Mouse (Mus musculus) limb, embryonic 14.5 days (tissue): ENCODE measurements around the gene Dph5. TPM values are rescaled to one million over a fixed set of nuclear protein-coding genes. Genes with fewer than 3 reads are reported as not detected.

Source experiments
- ATAC-seq: fragments of 200-750 bp; cut with Nextera tagmentation; 2 replicates; pipeline ENCODE4 v1.8.0; 2017; ENCODE audit warnings: low read depth, moderate number of reproducible peaks, moderate TSS enrichment; ENCODE audit not compliant: low FRiP score
- DNase-seq: peaks from one replicate; pipeline ENCODE4 v3.0.0-alpha.2; 2015; ENCODE audit warnings: low spot score
- H3K27ac ChIP-seq: fragments of 300-500 bp; sonication (generic); replicated peaks from 2 replicates; pipeline ENCODE4 v1.5.1; 2014; ENCODE audit warnings: low read depth, mild to moderate bottlenecking, low read length, moderate library complexity, mixed read lengths
- H3K27me3 ChIP-seq: fragments of 300-500 bp; sonication (generic); 2 replicates; pipeline ENCODE4 v1.6.1; 2014; ENCODE audit warnings: low read length, mixed read lengths; ENCODE audit not compliant: control insufficient read depth, insufficient read depth
- H3K36me3 ChIP-seq: fragments of 300-500 bp; sonication (generic); 2 replicates; pipeline ENCODE4 v1.6.1; 2014; ENCODE audit warnings: mild to moderate bottlenecking, low read length, moderate library complexity, mixed read lengths; ENCODE audit not compliant: control insufficient read depth, insufficient read depth
- H3K4me1 ChIP-seq: fragments of 300-500 bp; sonication (generic); 2 replicates; pipeline ENCODE4 v1.6.1; 2014; ENCODE audit warnings: antibody characterized with exemption, low read length, mixed read lengths; ENCODE audit not compliant: control insufficient read depth, insufficient read depth
- H3K4me2 ChIP-seq: fragments of 300-500 bp; sonication (generic); replicated peaks from 2 replicates; pipeline ENCODE4 v1.6.1; 2014; ENCODE audit warnings: low read depth, mild to moderate bottlenecking, low read length, moderate library complexity; ENCODE audit not compliant: severe bottlenecking
- H3K4me3 ChIP-seq: fragments of 300-500 bp; sonication (generic); replicated peaks from 2 replicates; pipeline ENCODE4 v1.5.1; 2014; ENCODE audit warnings: low read length
- H3K9ac ChIP-seq: fragments of 300-500 bp; sonication (generic); 2 replicates; pipeline ENCODE4 v1.6.1; 2014; ENCODE audit warnings: mild to moderate bottlenecking, low read depth, low read length, moderate library complexity; ENCODE audit not compliant: severe bottlenecking
- H3K9me3 ChIP-seq: fragments of 300-500 bp; sonication (generic); 2 replicates; pipeline ENCODE4 v1.6.1; 2016; ENCODE audit warnings: low read length; ENCODE audit not compliant: control insufficient read depth
- POLR2A ChIP-seq: fragments of 200-500 bp; IDR thresholded peaks from 2 replicates; pipeline ENCODE4 v1.8.0; 2012; ENCODE audit warnings: inconsistent platforms, mild to moderate bottlenecking, moderate library complexity, borderline replicate concordance; ENCODE audit not compliant: insufficient read depth, insufficient read length; ENCODE audit errors: extremely low read depth
- WGBS: fragments of 180-500 bp; shearing (Covaris S2); extraction: QIAGEN DNeasy Blood & Tissue Kit; methylation state at CpG from one replicate; pipeline ENCODE4 v1.1.7; 2014; 5-methylcytosine and 5-hydroxymethylcytosine counted together
- polyA plus RNA-seq, 2 experiments: library from polyadenylated mRNA; depleted of rRNA in 1 of 2; stranded (reverse) in 1 of 2; unstranded in 1 of 2; fragments of >200 nt; fragmentation: Nextera tagmentation in 1 of 2; extraction: Ambion mirVana in 1 of 2; gene quantifications; 2 replicates each; pipeline versions ENCODE4 v1.2.1 to v1.2.3; 2012 to 2014

Gene Dph5
- polyA plus RNA-seq, 2 experiments, result 13.0 to 23.9 TPM

DNA sequence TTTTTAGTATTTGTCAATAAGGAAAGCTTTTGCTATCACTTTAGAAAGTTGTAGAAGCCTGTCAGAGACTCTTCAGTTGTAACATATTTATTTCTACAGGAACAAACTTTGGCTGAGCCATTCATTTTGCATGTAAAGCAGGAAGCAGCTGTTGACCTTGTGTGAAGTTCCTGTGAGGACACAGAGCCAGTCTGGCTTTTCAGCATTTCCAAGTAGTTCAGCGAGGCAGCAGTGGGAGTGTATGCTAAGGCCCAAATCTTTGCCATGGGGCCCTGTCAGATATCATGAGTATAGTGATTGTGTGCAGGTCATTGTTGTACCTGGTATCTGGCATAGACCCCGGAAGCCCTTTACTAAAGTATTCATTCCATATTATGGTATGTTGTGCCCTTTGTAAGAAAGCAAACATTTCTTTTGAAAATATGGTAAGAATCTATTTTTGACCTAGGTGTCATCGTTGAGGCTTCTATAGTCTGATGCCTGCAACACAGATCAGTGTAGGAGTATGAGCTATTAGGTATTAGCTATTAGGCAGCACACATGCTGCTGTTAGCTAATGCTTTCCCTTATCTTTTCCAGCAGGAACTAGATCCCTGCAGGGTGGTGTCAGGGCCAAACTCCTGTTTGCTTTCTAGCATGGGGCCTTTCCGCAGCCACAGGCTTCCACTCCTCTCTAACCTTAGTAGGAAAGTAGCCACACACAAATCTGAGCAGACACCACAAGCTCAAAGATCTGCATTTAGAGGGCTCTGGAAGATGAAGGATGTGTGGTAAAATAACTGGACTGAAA is 37.0 kb downstream of the Dph5 start:
- H3K9ac ChIP-seq, result no peak overlapping the region
- H3K4me1 ChIP-seq, result no peaks in the 10 kb centered on the region
- WGBS, result 85% methylated on average over 4 of the region's 4 CpGs
- no peaks in the 10 kb centered on the region for H3K27me3 ChIP-seq
- no peak overlapping the region for H3K27ac ChIP-seq
- ATAC-seq, result no peak
- no peaks in the 10 kb centered on the region for H3K9me3 ChIP-seq
- no peak overlapping the region for H3K4me2 ChIP-seq
- DNase-seq, result no peak
- H3K36me3 ChIP-seq, result peaks cover 6% of the 10 kb centered on the region
- no peak for TF ChIP-seq POLR2A
- H3K4me3 ChIP-seq, result no peak overlapping the region

DNA sequence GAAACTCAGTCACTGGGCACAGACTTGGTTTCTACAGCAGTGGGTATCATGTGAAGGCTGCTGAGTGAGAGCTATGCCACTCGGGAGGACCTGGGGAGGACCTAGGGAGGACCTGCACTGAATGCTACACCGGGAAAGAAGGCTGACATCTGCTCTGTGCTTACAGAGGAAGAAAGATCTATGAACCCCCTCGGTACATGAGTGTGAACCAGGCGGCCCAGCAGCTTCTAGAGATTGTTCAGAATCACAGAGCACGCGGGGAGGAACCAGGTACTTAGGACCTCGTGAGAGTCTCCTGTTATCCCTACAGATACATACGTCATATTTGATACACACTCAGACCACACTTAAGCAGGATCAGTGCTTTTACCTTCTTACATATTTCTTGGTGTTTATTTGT is 38.9 kb downstream of the Dph5 start:
- no peak overlapping the region for H3K4me2 ChIP-seq
- no peaks in the 10 kb centered on the region for H3K27me3 ChIP-seq
- H3K36me3 ChIP-seq, result peaks cover 6% of the 10 kb centered on the region
- WGBS, result 96% methylated on average over 8 of the region's 8 CpGs
- ATAC-seq (no peak), DNase-seq (no peak)
- no peak overlapping the region for H3K27ac ChIP-seq
- no peak for TF ChIP-seq POLR2A
- no peak overlapping the region for H3K4me3 ChIP-seq
- no peak overlapping the region for H3K9ac ChIP-seq
- no peaks in the 10 kb centered on the region for H3K4me1 ChIP-seq
- H3K9me3 ChIP-seq, result no peaks in the 10 kb centered on the region

GRCm38 (mm10) chr3:115931701-115932100 is 44.1 kb downstream of the Dph5 start:
- no peak for ATAC-seq
- H3K27me3 ChIP-seq, result no peaks in the 10 kb centered on the region
- H3K9ac ChIP-seq, result no peak overlapping the region
- H3K36me3 ChIP-seq, result peaks cover 4% of the 10 kb centered on the region
- TF ChIP-seq POLR2A, result no peak
- no peak overlapping the region for H3K4me3 ChIP-seq
- H3K4me2 ChIP-seq, result no peak overlapping the region
- WGBS, result 89% methylated on average over 6 of the region's 6 CpGs
- H3K4me1 ChIP-seq, result no peaks in the 10 kb centered on the region
- no peak overlapping the region for H3K27ac ChIP-seq
- no peak for DNase-seq
- H3K9me3 ChIP-seq, result no peaks in the 10 kb centered on the region

DNA sequence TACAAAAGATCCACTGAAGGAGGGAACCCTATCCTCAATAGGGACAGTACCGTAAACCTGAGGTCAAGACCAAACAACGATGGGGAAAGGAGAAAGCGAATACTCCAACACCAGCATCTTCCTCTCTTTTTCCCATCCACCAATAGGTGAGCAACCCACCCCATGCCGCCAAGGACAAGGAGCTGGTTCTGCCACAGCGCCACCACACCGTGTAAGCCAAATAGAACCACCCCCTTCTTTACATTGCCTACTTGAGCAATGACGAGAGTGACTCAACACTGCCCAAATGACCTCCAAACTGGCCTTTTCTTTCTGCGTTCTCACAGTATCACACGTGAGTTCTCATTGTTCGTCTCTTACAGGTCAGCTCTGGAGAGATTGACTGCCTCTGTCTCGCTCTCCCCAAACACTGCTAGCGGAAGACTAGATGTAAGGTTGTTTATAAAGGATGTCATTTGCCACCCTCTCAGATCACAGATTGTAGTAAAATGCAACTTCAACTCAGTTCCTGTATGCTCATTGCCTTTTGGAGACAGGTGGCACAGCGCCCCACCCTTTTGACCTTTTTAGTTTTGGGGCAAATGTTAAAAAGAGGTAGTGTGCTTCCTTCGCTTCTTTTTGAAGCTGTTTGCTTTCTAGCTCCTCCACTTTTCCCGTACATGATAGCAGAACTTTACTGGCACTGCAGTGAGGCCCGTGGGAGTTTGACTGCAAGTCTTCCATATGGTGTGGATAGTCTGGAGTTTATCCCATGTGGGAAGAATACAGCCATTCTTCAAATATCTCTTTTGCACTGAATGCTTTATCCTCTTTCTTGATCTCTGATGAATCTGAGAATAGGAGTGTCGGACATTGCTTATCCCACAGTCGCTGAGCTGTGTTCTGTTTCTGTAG is 45.9 kb downstream of the Dph5 start:
- DNase-seq (no peak), ATAC-seq (no peak)
- no peaks in the 10 kb centered on the region for H3K9me3 ChIP-seq
- no peak overlapping the region for H3K27ac ChIP-seq
- no peak overlapping the region for H3K4me2 ChIP-seq
- no peak overlapping the region for H3K9ac ChIP-seq
- no peaks in the 10 kb centered on the region for H3K27me3 ChIP-seq
- no peak for TF ChIP-seq POLR2A
- 88% methylated on average over 18 of the region's 18 CpGs for WGBS
- no peaks in the 10 kb centered on the region for H3K4me1 ChIP-seq
- H3K4me3 ChIP-seq, result no peak overlapping the region
- H3K36me3 ChIP-seq, result peaks cover 4% of the 10 kb centered on the region

DNA sequence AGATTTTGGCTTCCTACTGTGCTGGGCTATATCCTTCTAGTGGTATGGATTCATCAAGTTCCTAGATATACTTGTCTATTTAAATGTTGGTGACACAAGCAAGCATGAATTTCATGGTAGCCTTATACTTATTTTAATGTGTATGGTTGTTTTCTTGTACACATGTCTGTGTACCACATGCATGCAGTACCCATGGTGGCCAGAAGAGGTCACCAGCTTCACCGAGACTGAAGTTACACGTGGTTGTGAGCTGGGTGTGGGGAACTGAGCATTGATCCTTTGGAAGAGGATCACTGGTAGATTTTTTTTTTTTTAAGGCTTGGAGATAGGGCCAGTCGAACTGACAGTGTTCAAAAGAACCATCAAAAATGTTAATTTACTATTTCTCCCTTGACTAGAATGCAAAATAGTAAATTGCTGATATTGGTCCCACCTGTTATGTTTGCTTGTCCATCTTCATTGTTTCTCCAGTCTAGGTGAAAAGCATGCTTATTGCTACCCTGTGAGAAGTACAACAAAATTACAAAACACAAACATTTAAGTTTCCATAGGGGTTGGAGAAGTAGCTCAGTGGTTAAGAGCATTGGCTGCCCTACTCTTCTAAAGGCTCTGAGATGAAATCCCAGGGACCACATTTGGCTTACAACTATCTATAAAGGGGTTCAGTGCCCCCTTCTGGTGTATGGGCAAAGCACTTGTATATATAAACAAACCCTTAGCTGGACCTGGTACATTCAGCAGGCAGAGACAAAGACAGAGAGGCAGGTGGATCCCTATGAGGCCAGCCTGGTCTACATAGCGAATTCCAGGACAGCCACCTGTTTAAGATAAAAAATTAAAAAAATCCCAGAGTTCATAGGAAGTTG is 49.3 kb downstream of the Dph5 start:
- no peak for DNase-seq
- WGBS, result 61% methylated on average over 4 of the region's 4 CpGs
- H3K27ac ChIP-seq, result no peak overlapping the region
- H3K9me3 ChIP-seq, result no peaks in the 10 kb centered on the region
- no peak for TF ChIP-seq POLR2A
- no peaks in the 10 kb centered on the region for H3K4me1 ChIP-seq
- no peak for ATAC-seq
- no peak overlapping the region for H3K9ac ChIP-seq
- H3K36me3 ChIP-seq, result peaks cover 13% of the 10 kb centered on the region; the same call in 1 of the 2 replicates
- H3K4me3 ChIP-seq, result no peak overlapping the region
- H3K27me3 ChIP-seq, result no peaks in the 10 kb centered on the region
- no peak overlapping the region for H3K4me2 ChIP-seq
